Mouse (Mus musculus) lung, postnatal 4 days (tissue): Measurements from ENCODE around the gene Amacr.
"Not testable (repeated sequence)": the region's sequence is repeated elsewhere in the genome, so short reads cannot be mapped to it uniquely, and the experiment has no call there.

Source experiments
- DNase-seq, 2 experiments: peaks; one replicate each; pipeline ENCODE4 v3.0.0; 2021

Amacr gene

DNA sequence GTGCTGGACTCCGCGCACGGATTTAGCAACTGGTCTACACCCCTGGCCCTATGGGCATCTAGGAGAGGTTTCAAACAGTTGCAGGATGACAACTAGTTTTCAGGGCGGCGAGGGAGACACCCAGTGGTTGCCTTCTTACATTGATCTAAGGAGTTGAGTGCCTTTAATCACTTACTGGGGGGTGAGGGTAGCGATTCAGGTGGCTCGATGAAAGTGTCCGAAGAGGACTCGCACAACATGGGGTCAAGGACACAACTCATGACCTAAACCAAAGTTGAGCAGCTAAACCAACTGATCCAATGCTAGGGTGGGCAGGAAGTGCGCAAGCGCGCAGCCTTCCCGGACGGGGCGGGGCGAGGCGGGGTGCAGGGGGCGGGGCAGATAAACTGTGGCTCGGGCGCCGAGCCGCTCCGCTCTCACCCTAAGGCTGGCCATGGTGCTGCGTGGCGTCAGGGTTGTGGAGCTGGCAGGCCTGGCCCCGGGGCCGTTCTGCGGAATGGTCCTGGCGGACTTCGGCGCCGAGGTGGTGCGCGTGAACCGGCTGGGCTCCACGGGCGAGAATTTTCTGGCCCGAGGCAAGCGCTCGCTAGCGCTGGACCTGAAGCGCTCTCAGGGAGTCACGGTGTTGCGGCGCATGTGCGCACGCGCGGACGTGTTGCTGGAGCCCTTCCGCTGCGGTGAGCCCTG is at the start of gene Amacr:
Gene Amacr, plus strand, starts transcription at position 380 of the 687 bp plus-strand sequence.
- DNase-seq: peak; percentile 89 to 92

DNA sequence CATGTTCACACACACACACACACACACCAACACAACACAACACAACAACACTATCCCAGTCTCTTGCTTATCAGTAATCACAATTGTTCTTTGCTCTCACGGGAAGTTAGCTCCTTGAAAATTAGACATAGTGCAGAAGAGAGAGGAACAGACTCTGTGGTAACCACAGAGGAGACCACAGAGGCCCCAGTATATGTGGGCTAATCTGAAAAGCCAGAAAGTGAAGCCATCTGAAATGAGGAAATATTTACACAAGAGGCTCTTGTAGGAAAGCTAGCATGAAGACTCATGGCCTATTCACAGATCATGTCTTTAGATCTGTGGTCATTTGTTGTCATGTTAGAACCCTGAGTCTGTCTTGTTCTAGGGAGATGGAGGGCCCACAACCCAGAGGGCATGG is 47.6 kb upstream of the Amacr start:
- DNase-seq: no peak

DNA sequence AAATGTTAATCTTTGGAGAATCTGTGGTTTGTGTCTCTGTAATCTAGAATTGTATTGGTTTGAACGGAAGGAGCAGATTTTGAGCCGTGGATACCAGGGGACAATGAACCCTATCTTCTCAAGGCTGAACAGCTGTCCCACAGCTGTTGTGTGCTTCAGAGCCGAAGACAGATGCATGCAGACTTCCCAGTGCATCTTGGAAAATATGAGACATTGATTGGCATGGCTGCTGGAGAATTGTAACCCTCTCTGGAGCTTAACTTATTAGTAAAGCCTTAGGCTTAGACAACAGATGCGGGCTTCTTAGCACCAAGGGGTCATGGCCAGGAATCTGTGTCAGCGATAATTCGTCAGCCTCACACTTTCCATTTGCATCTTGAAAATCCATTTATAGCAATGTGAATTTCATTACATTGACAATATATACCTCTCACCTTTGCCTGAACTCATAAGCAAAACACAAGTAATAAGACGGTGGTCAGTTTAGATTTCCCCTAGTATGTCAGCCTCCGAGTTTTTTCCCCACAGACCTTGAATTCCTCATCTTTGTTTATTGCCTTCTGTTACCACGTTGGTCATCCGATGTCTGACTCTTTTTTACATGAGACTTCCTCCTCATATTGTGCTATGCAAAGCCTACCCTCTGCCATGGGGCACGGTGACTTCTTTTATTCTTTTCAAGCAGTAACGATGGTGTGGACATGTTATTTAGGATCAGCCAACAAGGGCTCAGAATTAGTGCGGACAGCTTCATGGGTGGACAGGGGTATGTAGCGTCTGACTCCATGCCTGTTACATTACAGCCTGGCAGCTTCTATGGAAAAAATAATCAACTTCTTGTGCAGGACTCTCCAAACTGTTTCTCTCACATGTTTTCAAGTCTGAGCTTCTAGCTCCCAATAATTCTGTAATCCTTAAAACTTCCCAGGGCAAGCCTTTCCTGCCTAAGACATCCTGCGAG is 41.1 kb upstream of the Amacr start:
- DNase-seq: peak; percentile 25 to 50

DNA sequence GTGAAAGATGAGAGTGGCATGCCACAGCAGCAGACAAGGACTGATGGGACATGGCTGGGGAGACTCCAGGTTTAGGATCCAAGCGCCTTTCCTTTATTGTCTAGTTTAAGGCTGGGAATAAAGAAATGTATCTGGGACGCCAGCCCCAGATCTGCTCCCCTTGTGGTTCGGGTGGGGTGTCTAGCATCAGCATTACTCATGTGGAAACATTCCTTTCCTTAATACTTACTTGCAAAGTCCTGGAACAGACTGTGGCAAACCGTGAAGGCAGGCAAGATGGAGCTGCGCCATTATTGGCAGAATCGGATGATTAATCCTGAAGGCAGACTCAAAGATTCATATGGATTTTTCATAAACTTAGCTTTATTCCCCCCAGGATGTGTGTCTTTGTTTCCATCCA is 39.7 kb upstream of the Amacr start:
- DNase-seq: no peak

DNA sequence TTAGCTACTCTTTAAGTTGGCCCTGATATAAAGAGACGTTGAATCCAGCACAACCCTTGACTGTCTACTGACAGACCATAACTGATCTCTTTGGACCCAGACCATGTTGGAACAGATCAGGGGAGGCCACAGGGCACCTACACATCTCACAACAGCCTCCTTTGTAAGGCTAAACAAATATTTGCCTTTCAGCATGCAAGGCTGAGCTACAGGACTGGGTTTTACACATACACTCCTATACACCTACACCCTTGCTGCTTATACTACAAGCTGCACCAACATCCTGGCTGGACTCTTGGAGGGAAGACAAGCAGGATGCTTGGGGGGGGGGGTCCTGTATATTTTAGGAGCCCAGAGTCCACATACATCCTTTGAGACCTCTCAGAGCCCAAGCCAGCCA is 33.7 kb upstream of the Amacr start:
- no peak for DNase-seq

DNA sequence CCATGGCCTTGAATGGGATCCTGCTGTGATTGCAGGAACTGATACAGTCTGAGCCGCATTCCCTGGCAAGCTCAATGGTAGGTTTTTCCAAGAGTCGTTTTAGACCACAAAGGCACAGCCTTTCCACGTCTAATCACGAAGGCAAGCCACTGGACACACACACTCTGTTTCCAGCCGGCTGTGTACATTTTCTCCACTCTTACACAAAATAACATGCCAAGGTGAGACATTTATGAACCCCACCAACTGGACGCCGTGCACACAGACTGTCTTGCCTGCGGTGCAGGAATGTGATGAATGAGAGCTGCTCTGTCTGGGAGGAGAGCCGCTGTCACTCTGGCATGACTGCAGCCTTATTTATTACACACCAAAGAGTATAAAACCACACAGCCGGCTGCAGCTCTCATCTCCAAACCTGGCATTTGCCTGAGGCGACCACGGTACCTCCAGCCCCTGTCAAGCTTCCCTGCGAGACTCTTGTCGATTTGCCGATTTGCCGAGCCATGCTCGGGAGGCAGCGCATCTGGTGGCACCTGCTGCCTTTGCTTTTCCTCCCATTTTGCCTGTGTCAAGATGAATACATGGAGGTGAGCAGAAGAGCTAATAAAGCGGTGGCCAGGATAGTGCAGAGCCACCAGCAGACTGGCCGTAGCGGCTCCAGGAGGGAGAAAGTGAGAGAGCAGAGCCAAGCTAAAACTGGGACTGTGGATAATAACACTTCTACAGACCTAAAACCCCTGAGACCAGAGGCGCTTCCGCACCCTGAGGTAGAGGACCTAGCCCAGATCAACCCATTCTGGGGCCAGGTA is 29.4 kb upstream of the Amacr start, which contains the start of gene C1qtnf3:
Gene C1qtnf3, plus strand, starts transcription at position 382 of the 809 bp plus-strand sequence.
- no peak for DNase-seq

DNA sequence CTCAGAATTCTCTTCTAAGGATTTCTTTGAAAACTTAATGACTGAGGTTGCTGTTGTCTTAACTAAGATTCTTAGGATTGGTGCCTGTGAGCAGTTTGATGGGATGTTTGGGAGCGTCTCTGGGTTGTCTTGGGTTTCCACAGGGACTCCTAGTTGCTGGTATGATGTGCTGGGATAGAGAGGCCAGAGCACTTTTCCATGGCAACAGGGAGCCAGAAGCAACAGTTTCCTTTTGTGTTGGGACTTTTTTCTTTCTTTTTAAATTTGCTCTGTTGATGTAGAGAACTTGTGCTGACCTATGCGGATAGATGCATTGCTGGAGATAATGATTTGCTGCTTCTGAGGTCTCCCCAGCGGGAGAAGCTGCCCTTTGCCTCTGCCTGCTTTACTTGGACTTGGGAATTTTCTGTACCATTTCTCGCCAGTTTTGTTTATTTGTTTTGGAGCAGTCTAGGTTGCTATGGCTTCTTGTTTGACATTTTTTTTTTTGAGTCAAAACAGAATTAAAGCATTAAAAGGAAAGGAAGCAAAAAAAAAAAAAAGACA is 28.7 kb upstream of the Amacr start:
- no peak for DNase-seq

DNA sequence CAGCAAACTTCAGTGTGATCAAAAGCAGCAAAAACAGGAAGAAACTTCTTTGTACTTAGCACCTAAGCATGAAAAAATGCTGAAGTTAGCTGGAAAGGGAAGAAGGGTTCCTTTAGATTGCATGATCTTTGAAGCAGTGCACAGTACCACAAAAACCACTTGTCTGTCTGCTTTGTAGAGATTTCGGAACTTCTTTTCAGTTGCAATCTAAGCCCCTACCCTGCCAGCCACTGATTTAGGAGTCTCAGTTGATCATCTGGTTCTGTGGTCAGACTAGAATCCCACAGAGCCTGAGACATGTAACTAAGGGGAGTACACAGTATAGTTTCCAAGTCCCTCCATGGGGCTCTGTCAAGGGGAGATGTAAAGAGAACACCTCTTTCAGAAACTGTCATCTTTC is 28.1 kb upstream of the Amacr start:
- DNase-seq: no peak

DNA sequence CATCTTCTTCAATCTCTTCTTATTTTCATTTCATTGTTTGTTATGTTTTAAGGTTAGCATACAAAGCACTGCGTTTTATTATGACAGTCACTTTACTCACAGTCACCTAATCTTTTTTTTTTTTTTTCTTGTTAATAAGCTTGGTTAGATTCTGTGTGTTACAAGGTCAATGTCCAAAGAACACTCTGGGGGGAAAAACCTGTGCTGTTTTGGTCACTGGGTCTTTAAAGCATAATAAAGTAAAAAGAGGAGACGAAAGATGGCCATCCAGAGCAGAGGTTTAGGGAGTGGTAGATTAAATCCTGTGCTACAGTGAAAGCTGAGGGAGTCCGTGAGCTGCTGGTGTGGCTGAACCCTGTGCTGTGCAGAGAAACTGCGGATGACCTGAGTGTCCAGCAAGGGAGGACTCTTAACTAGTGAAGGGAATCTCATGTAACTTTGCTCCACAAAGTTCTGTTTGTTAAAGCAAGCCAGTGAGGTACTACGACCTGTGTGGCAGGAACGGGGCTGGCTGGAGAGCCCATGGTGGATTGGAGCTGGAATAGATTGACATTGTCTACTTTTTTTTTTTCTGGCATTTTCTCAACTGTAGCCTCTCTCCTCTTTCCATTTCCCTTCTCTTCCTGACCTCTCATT is 27.1 kb upstream of the Amacr start:
- DNase-seq: no peak

DNA sequence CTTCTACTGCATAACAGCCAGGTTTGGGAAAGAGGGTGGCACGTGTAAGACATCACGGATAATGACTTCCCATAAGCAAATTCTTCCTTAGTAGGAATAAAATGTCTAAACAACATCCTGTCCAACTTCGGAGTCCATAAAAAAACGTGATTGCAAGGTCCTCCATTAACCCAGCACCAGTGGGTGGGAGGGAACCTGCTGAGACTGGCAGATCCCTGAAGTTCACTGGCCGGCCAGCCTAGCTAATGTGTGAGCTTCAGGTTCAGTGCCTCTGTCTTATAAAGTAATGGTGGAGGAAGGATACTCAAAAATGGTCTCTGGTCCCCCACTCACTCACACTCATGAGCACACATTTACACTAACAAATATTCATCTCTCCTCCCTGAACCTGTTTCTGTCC is 26.4 kb upstream of the Amacr start:
- no peak for DNase-seq

DNA sequence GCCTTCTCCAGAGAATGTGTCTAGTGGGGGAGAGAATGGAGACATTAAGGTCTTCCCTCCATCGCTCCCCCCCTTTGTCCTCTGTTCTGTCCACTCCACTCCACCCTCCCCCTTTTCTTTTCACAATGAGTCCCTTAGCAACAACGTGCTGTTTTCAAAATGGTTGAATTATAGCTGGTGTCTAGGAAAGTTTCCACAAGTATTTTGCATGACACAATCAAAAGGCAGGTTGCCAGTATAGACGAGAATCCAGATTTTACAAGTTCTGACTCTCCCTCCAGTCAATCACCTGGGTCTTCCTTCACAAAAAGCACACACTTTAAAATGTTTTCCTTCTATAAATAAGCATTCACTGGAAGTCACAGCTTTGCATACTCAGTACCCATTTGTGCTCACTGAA is 24.9 kb upstream of the Amacr start:
- DNase-seq: no peak

DNA sequence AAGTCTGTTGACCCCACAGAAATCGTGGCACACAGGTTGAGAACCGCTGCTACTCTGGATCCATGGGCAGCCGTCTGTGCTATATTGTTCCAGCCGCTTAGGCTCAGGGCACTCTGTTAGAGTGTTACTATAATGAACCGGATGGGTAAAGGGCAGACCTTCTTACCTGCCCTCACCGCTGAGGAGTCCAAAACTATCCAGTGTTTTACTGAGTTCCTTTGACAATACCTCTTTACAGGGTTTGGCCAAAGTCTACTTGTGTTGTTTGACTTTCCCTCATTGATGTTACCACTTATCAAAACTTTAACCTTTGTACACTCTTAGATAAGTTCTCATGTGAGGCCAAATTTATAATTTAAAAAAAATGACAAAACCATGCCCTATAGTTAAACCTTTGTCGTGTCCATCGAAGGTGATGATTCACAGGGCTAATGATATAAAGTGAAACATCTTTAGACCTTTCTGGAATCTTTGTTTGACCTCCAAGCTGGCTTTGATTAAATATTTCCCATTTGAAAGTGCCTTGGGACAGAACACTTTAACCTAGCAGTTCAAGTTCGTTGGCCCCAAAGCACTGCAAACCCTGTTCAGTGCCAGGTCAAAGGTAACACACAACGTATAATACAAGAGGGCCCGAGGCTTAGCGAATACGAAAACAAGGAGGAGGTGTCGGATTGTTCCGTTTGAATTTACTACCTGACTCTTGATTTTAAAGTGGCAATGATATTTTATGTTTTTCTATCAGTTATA is 22.1 kb upstream of the Amacr start:
- DNase-seq: no peak

DNA sequence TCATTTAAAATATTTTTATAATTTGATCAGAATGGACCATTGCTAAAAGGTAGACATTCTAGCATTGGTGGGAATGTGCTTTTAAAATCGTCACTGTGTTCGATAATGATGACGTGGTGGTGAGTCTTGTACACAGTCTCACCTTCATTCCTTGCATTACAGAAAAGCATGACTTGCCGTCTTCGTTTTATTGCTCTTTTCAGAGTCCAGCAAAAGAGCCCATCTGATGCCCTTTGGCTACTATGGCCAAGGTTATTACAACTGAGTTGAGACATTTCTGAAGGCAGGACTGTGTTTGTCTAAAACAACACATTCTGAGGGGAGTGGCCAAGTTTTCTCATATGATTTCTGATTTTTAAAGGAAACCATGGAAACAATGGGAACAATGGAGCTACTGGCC is 21.3 kb upstream of the Amacr start:
- no peak for DNase-seq

DNA sequence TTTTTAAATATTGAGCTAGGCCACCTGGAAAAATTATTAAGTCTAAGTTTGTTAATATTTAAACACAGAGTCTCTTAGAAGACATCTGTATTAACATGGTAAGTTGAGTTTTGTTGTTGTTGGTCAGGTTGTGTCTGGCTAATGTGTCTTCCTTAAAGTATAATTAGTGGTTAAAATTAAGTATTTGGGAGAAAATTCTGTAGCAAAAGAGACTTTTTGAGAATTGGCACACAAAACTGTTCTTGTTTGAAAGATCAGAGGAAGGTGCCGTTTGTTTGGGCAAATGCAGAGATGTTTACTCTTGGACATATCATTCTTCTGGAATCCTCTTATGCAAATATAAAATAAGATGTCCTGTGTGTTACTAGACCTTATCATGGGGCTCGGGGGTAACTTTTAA is 19.0 kb upstream of the Amacr start:
- DNase-seq: no peak

DNA sequence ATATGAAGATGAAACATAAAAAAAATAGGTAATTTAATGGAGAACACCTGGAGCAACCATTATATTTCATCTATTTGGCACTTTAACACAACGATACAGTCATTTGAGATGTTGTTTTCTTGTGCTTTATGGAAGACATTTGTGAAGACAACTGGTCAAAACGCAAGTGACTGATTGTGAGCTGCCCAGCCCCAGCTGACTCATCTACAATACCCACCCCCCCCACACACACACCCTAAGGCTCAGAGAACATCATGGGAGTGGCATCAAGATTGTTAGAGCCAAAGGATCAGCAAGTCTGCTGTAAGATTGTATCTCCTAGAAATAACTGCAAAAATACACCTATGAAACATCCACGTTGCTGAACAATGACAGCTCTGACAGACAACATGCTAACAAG is 12.1 kb upstream of the Amacr start:
- no peak for DNase-seq

DNA sequence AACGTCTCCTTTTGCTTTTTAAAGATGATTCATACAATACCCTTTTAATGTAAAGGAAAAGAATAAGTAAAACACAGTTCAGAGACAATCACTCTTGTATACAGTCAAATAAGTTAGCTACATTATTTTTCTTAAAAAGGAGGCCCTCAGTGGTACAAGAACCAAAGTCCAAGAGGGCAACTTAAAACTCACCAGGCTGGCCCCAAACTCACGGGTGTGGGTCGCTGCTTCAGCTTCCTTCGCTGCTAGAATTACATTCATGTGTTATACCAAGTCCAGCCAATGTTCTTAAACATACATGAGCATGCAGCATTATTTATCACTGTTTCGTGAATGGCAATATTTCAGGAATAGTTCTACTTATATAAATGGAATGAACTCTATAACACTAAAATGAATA is 10.8 kb upstream of the Amacr start:
- DNase-seq: no peak

DNA sequence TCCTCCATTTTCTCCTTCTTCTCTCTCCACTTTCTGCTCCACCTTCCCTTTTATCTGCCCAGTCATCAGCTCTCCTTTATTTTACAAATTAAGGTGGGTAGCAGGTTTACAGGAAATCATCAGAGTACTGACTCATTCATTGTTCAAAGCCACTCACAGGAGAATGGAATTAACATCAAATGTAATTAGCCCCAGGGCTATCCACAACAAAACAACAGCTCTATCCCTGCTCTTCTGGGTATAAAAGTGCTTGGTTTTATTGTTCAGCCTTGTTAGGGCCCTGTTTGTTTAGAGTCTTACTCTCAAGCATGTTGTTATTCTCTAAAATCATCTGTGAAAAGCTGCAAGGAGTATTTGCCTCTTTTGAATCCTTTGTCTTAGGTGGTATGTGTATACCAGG is 4.4 kb upstream of the Amacr start:
- no peak for DNase-seq

DNA sequence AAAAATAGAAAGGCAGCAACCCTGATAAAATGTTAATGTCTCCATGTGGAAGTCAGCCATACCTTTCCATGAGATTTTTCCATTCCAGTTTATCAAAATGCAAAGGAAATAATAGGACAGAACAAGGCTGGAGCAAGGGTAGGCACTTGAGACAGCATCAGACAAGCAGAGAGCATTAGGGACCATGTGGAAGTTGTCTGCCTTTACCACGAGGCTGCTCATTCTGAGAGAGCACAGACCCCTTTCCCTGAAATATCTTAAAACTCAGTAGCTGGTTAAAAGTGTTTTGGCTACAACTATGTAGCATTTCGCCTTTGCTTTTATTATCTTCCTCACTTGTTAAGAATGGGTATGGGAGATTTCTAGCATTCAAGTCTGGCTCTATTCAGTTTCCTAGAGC is 844 bp upstream of the Amacr start:
- no peak for DNase-seq

DNA sequence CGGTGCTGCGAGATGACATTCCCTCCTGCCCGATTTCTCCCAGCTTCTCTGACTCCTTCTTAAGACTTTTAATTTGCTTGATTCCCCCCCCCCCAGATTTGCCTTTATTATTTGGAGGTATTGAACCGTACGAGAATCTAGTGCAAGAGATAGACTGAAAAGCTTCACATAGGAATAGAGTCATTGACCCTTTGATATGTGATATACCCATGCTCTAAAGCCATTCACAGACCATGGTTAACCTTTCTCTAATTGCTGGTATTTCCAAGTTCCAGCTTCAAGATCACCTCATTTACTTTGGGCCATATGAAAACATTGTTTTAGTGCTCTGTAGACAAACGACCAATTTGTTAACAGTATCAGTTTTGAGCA is 494 bp downstream of the Amacr start:
- DNase-seq: no peak

DNA sequence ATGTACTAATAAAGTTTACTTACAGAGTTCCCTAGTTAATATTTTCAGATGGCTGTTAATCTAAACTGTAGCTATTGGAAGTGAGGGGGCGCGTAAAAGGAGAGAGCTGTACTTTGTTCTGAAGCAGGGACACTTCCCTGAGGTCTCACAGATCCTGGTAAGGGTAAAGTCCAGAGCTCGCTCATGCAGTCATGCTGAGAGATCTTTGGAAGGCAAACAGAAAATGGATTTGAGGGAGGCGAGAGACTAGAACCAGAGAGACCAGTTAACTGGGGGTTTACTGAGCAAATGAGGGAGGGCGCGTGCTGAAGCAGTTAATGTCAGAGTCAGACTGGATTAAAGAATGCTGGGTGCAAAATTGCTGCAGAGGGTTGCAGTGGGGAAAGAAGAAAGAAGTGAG is 4.2 kb downstream of the Amacr start:
- no peak for DNase-seq

DNA sequence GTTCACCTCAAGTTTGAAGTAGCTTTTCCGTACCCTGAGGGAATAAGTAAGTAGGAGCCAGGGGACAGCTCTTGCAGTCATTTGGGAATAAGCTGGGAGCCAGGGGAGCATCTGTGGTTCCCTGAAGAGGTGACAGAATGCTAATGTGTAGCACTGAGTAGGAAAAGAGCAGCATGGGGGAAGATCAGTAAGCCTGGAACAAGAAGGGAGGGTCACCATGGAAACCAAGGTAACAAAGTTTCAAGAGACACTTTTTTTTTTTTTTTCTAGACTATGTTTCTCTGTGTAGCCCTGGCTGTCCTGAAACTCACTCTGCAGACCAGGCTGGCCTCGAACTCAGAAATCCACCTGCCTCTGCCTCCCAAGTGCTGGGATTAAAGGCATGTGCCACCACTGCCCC is 4.9 kb downstream of the Amacr start:
- DNase-seq: not testable (repeated sequence)

DNA sequence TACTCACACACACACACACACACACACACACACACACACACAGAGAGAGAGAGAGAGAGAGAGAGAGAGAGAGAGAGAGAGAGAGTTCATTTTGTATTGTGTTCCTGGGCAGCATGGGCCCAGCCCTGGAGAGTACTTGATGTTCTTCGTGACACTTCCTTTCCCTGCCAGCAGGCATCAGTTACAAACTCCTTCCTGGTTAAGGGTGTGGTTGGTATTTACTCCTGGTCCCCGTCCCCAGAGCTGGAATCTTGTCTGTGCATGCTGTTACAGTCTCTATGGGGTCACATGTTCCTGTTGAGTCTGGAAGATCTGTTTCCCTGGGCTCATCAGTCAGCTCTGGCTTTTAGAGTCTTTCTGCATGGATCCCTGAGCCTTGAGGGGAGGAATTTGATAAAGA is 8.9 kb downstream of the Amacr start:
- DNase-seq: no peak
